Mouse (Mus musculus) thymus, postnatal 25 days (tissue): Measurements from ENCODE around the gene Oxld1.

Source experiments
- DNase-seq: peaks from one replicate; pipeline ENCODE4 v3.0.0; 2022

Gene Oxld1

GRCm38 (mm10) chr11:120457772-120458751, at the start of gene Oxld1, which contains the start of gene Ccdc137:
Gene Oxld1, minus strand, starts transcription at chr11:120458068.
Gene Ccdc137, plus strand, starts transcription at chr11:120458115.
- peak; percentile 73 for DNase-seq

GRCm38 (mm10) chr11:120506899-120507298, 49.0 kb upstream of the Oxld1 start:
- no peak for DNase-seq

- no peak for DNase-seq
These were observed 47.8 kb upstream of the Oxld1 start for GRCm38 (mm10) chr11:120505661-120506060.

- no peak for DNase-seq
These were observed 43.8 kb upstream of the Oxld1 start for GRCm38 (mm10) chr11:120501701-120502100.

- no peak for DNase-seq
These were observed 43.1 kb upstream of the Oxld1 start for GRCm38 (mm10) chr11:120501018-120501417.

GRCm38 (mm10) chr11:120500357-120500756, 42.5 kb upstream of the Oxld1 start:
- DNase-seq = no peak

GRCm38 (mm10) chr11:120499894-120500293, 42.0 kb upstream of the Oxld1 start:
- no peak for DNase-seq

GRCm38 (mm10) chr11:120498891-120499290, 41.0 kb upstream of the Oxld1 start:
- no peak for DNase-seq

GRCm38 (mm10) chr11:120498226-120498625, 40.4 kb upstream of the Oxld1 start:
- no peak for DNase-seq

GRCm38 (mm10) chr11:120497436-120497835, 39.6 kb upstream of the Oxld1 start:
- no peak for DNase-seq

- no peak for DNase-seq
These were observed 36.0 kb upstream of the Oxld1 start for GRCm38 (mm10) chr11:120493911-120494310.

GRCm38 (mm10) chr11:120493351-120493750, 35.5 kb upstream of the Oxld1 start:
- DNase-seq = no peak

- no peak for DNase-seq
These were observed 35.0 kb upstream of the Oxld1 start for GRCm38 (mm10) chr11:120492878-120493203.

GRCm38 (mm10) chr11:120492024-120492877, 34.4 kb upstream of the Oxld1 start:
- DNase-seq = peak; percentile 42

- peak; percentile 81 for DNase-seq
These were observed 33.6 kb upstream of the Oxld1 start, which contains the start of gene Slc25a10 for GRCm38 (mm10) chr11:120491317-120492023. Gene Slc25a10, plus strand, starts transcription at chr11:120491840.

GRCm38 (mm10) chr11:120490291-120491046, 32.6 kb upstream of the Oxld1 start:
- no peak for DNase-seq

GRCm38 (mm10) chr11:120489054-120489761, 31.3 kb upstream of the Oxld1 start:
- peak; percentile 67 for DNase-seq

- DNase-seq = no peak
These were observed 30.6 kb upstream of the Oxld1 start for GRCm38 (mm10) chr11:120488516-120488915.

- no peak for DNase-seq
These were observed 27.4 kb upstream of the Oxld1 start for GRCm38 (mm10) chr11:120485251-120485650.

GRCm38 (mm10) chr11:120484265-120484981, 26.6 kb upstream of the Oxld1 start, which contains the start of gene Mrpl12:
Gene Mrpl12, plus strand, starts transcription at chr11:120484613.
- peak; percentile 87 for DNase-seq
